Mouse (Mus musculus) testis, adult 2 months (tissue): ENCODE measurements at regions not wholly inside any gene's neighbourhood (a gene's known extent, or its start where the extent isn't known, plus 50 kb on each side); places are given as distances from the start of the nearest gene placed in this dataset.

Experiments
- H3K27ac ChIP-seq: fragments of 200-500 bp; 2 replicates; pipeline ENCODE4 v1.5.1; 2012; ENCODE audit warnings: low read depth, low read length; ENCODE audit not compliant: control insufficient read depth, insufficient read depth
- H3K27me3 ChIP-seq: fragments of 200-500 bp; 2 replicates; pipeline ENCODE4 v1.6.1; 2012; ENCODE audit warnings: mild to moderate bottlenecking, low read length, moderate library complexity; ENCODE audit not compliant: control insufficient read depth, insufficient read depth
- H3K36me3 ChIP-seq: fragments of 200-500 bp; 2 replicates; pipeline ENCODE4 v1.6.1; 2012; ENCODE audit warnings: mild to moderate bottlenecking, low read length; ENCODE audit not compliant: control insufficient read depth, insufficient read depth
- H3K4me1 ChIP-seq: fragments of 200-500 bp; 2 replicates; pipeline ENCODE4 v1.6.1; 2012; ENCODE audit warnings: low read length; ENCODE audit not compliant: control insufficient read depth, insufficient read depth
- H3K4me3 ChIP-seq: fragments of 200-500 bp; 2 replicates; pipeline ENCODE4 v1.5.1; 2012; ENCODE audit warnings: low read depth, mild to moderate bottlenecking, low read length, moderate library complexity, mixed read lengths; ENCODE audit not compliant: control insufficient read depth
- CTCF ChIP-seq: fragments of 200-500 bp; IDR thresholded peaks from 2 replicates; pipeline ENCODE4 v1.5.1; 2012; ENCODE audit warnings: low read depth, mild to moderate bottlenecking, inconsistent platforms, low read length, moderate library complexity; ENCODE audit not compliant: control insufficient read depth, insufficient read depth, insufficient replicate concordance
- POLR2A ChIP-seq: fragments of 200-500 bp; IDR thresholded peaks from 2 replicates; pipeline ENCODE4 v1.6.1; 2012; ENCODE audit warnings: low read depth, mild to moderate bottlenecking, inconsistent platforms, low read length, moderate library complexity; ENCODE audit not compliant: control insufficient read depth

DNA sequence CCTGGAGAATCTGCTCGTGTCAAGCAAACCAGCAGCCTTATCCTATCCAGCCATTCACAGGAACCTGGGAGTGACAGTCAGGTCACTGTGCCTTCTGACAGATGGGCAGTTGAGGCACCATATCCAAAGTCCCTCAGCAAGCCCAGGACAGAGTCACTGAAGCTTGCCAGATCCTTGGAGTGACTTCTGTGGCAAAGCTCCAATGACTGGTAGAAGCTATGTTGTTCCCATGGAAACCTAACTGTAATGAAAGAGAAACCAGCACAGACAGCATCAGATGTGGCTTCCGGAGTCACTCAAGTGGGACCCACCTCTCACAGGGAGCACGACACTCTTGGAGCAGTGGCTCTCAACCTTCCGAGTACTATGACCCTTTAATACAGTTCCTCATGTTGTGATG, 78.4 kb upstream of the Pcbd1 start:
- H3K4me1 ChIP-seq = peaks cover 6% of the 10 kb centered on the region
- H3K4me3 ChIP-seq = no peak overlapping the region
- no peak overlapping the region for H3K27ac ChIP-seq
- no peaks in the 10 kb centered on the region for H3K27me3 ChIP-seq
- H3K36me3 ChIP-seq = no peaks in the 10 kb centered on the region
- no peak for TF ChIP-seq CTCF
- TF ChIP-seq POLR2A = no peak

DNA sequence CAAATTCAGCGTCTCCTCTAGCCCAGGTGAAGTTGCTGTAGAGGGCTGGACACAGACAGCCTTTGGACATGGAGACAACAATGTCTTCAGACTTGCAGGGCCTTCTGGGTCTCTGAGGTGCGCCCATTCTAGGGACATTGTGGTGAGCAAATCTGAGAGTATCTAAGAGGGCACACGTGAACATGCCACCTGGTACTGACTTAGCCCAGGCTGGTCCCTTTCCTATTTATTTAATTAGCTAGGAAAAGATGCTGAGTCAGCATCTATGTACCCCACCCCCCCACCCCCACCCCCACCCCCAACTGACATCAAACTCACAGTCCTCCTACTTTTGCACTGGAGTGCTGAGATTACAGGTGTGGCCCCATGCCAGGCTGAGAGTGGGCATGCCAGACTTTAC, 81.7 kb upstream of the Pcbd1 start:
- peaks cover 8% of the 10 kb centered on the region for H3K4me1 ChIP-seq
- H3K4me3 ChIP-seq = no peak overlapping the region
- H3K36me3 ChIP-seq = no peaks in the 10 kb centered on the region
- H3K27ac ChIP-seq = no peak overlapping the region
- TF ChIP-seq POLR2A (no peak), CTCF (no peak)
- H3K27me3 ChIP-seq = no peaks in the 10 kb centered on the region

- no peak overlapping the region for H3K4me3 ChIP-seq
- no peak overlapping the region for H3K27ac ChIP-seq
- TF ChIP-seq POLR2A = no peak
- no peak for TF ChIP-seq CTCF
- H3K36me3 ChIP-seq = no peaks in the 10 kb centered on the region
- H3K27me3 ChIP-seq = no peaks in the 10 kb centered on the region
- H3K4me1 ChIP-seq = peaks cover 9% of the 10 kb centered on the region
These were observed 87.4 kb upstream of the Pcbd1 start for GRCm38 (mm10) chr10:61001745-61002160.

DNA sequence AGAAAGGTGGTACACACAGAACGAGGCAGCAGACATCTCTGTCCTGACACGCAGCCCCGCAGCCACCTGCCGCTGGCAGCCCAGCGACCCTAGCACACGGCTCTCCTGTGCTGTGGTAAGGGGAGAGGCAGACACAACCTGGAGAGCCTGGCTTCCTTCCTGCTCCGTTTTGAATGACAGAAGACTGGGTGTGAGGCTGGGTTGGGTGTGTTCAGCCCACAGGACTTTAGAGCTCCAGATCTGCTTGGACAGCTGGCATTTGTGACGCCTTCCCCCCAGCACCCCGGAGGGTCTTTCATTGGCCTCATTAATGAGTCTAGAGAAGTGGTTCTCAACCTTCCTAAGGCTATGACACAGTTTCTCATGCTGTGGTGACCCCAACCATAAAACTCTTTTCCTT, 91.7 kb upstream of the Pcbd1 start:
- Histone ChIP-seq H3K4me3 (no peak overlapping the region), H3K27ac (no peak overlapping the region), H3K27me3 (no peaks in the 10 kb centered on the region), H3K36me3 (no peaks in the 10 kb centered on the region), H3K4me1 (peaks cover 6% of the 10 kb centered on the region)
- TF ChIP-seq CTCF (no peak), POLR2A (no peak)

- Histone ChIP-seq H3K36me3 (no peaks in the 10 kb centered on the region), H3K4me1 (no peaks in the 10 kb centered on the region), H3K4me3 (no peak overlapping the region), H3K27ac (no peak overlapping the region), H3K27me3 (no peaks in the 10 kb centered on the region)
- TF ChIP-seq POLR2A = no peak
- no peak for TF ChIP-seq CTCF
These were observed 93.1 kb upstream of the Pcbd1 start for GRCm38 (mm10) chr10:60995908-60996640.

GRCm38 (mm10) chr10:60985109-60985576, 104.0 kb upstream of the Pcbd1 start:
- Histone ChIP-seq H3K27ac (no peak overlapping the region), H3K27me3 (no peaks in the 10 kb centered on the region), H3K4me1 (no peaks in the 10 kb centered on the region), H3K36me3 (no peaks in the 10 kb centered on the region), H3K4me3 (no peak overlapping the region)
- TF ChIP-seq CTCF (no peak), POLR2A (no peak)

GRCm38 (mm10) chr10:60981770-60982169, 107.4 kb upstream of the Pcbd1 start:
- no peak for TF ChIP-seq CTCF
- no peak for TF ChIP-seq POLR2A
- no peak overlapping the region for H3K4me3 ChIP-seq
- H3K4me1 ChIP-seq = no peaks in the 10 kb centered on the region
- no peak overlapping the region for H3K27ac ChIP-seq
- H3K27me3 ChIP-seq = no peaks in the 10 kb centered on the region
- no peaks in the 10 kb centered on the region for H3K36me3 ChIP-seq
